Mouse (Mus musculus) brain, embryonic 14.5 days (tissue): ENCODE results near the gene Foxp4.

ENCODE experiments used
- CTCF ChIP-seq: fragments of 200-500 bp; IDR thresholded peaks from 2 replicates; pipeline ENCODE4 v1.5.1; 2012; ENCODE audit warnings: inconsistent platforms, mild to moderate bottlenecking, moderate library complexity, borderline replicate concordance; ENCODE audit not compliant: insufficient read depth, insufficient read length; ENCODE audit errors: extremely low read depth
- POLR2A ChIP-seq: fragments of 200-500 bp; IDR thresholded peaks from 2 replicates; pipeline ENCODE4 v1.6.1; 2012; ENCODE audit warnings: mild to moderate bottlenecking, inconsistent platforms, borderline replicate concordance; ENCODE audit not compliant: poor library complexity, insufficient read depth, insufficient read length, severe bottlenecking; ENCODE audit errors: extremely low read depth

DNA sequence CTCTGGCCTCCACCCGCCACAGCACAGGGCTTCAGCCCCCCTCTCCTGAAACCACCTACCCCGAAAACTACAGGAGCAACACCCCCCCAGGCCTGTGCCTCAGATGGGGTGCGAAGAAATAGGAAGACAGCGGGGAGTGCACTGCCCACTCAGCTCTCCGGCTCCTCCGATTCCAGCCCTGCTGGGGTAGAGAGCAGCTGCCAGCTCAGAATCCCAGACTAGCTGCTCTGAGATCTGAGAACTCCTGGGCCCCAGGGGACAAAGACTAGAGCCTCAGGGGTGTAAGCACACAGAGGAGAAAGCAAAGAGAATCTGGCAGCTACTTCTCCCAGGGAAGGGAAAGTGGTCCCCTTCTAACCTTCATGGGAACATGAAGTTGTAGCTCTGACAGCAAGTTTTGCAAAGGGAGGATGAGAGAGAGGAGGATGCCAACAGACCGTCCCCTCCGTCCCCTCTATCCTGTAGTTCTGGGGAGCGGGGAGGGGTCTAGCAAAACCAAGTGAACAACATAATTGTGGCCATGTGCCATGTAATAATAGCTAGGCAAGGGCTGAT is 17.0 kb downstream of the Foxp4 start:
- TF ChIP-seq CTCF = no peak
- TF ChIP-seq POLR2A = no peak
